In genomic region chr4:126259063-126259462, GRCm38 (mm10) we compare ENCODE assay signal across 8 mouse cellular contexts. TPM values are rescaled to one million over a fixed set of nuclear protein-coding genes. Genes with fewer than 3 reads are reported as not detected.
A peak's percentile ranks its signal among the peaks of the same experiment; 100 is the strongest.
DNase-seq lines count a peak whose midpoint lies in the region; ATAC-seq lines count a peak whose summit lies in the region.

No protein-coding gene starts in this region.

- no peaks in the 10 kb centered on the region for H3K9me3 ChIP-seq in megakaryocyte, embryonic 14.5 days
- no peaks in the 10 kb centered on the region for H3K9me3 ChIP-seq in embryonic facial prominence, embryonic 11.5 days (replicated peaks; ENCODE audit: control insufficient read depth, low read length)
- no peaks in the 10 kb centered on the region for H3K9me3 ChIP-seq in hindbrain, embryonic 12.5 days (replicated peaks)

- 16% methylated on average over 3 of the region's 3 CpGs for WGBS in embryonic facial prominence, embryonic 11.5 days
- 22% methylated on average over 3 of the region's 3 CpGs for WGBS in hindbrain, embryonic 12.5 days

- H3K27me3 ChIP-seq in megakaryocyte, embryonic 14.5 days (replicated peaks) = peaks cover 17% of the 10 kb centered on the region
- H3K27me3 ChIP-seq in embryonic facial prominence, embryonic 11.5 days (ENCODE audit: control insufficient read depth, insufficient read depth, low read length) = no peaks in the 10 kb centered on the region
- H3K27me3 ChIP-seq in hindbrain, embryonic 12.5 days = no peaks in the 10 kb centered on the region

- peak; percentile 36 for DNase-seq in embryonic facial prominence, embryonic 11.5 days (ENCODE audit: low spot score)
- DNase-seq in lung, postnatal 36 days = peak; percentile 51
- DNase-seq in ovary, postnatal 10 days (ENCODE audit: low spot score) = no peak
- no peak for DNase-seq in thymus, adult 18-20 months
- no peak for DNase-seq in kidney, postnatal 14 days

- H3K4me1 ChIP-seq in megakaryocyte, embryonic 14.5 days = peaks cover 77% of the 10 kb centered on the region
- peaks cover 28% of the 10 kb centered on the region for H3K4me1 ChIP-seq in embryonic facial prominence, embryonic 11.5 days (ENCODE audit: control insufficient read depth, insufficient read depth, low read length)
- peaks cover 66% of the 10 kb centered on the region for H3K4me1 ChIP-seq in hindbrain, embryonic 12.5 days

- peak overlapping the region; percentile 91 for H3K27ac ChIP-seq in embryonic facial prominence, embryonic 11.5 days (replicated peaks; ENCODE audit: low read depth, low read length)
- peak overlapping the region; percentile 80 for H3K27ac ChIP-seq in hindbrain, embryonic 12.5 days

- H3K9ac ChIP-seq in embryonic facial prominence, embryonic 11.5 days (replicated peaks; ENCODE audit: low read length) = peak overlapping the region; percentile 4
- no peak overlapping the region; the same call in 1 of the 2 replicates for H3K9ac ChIP-seq in hindbrain, embryonic 12.5 days

- peak overlapping the region; percentile 88 for H3K4me3 ChIP-seq in megakaryocyte, embryonic 14.5 days (replicated peaks)
- no peak overlapping the region for H3K4me3 ChIP-seq in embryonic facial prominence, embryonic 11.5 days (ENCODE audit: low read depth, low read length)
- no peak overlapping the region for H3K4me3 ChIP-seq in hindbrain, embryonic 12.5 days

- no peak for ATAC-seq in megakaryocyte, adult 5-6 weeks (ENCODE audit: poor library complexity, severe bottlenecking)
- ATAC-seq in embryonic facial prominence, embryonic 11.5 days (replicated peaks; ENCODE audit: insufficient number of reproducible peaks, low FRiP score, low TSS enrichment, low read depth) = no peak
- no peak for ATAC-seq in hindbrain, embryonic 12.5 days (ENCODE audit: low FRiP score)

- H3K4me2 ChIP-seq in embryonic facial prominence, embryonic 11.5 days (ENCODE audit: low read depth, low read length) = peak overlapping the region; percentile 34; the same call in 1 of the 2 replicates
- H3K4me2 ChIP-seq in hindbrain, embryonic 12.5 days (replicated peaks) = 0 out of 2 replicates have a peak overlapping the region, but pooled peaks have one; percentile 29

- H3K36me3 ChIP-seq in megakaryocyte, embryonic 14.5 days (replicated peaks; ENCODE audit: low read length) = peaks cover 3% of the 10 kb centered on the region
- no peaks in the 10 kb centered on the region for H3K36me3 ChIP-seq in embryonic facial prominence, embryonic 11.5 days (replicated peaks; ENCODE audit: control insufficient read depth, insufficient read depth, low read depth, low read length)
- H3K36me3 ChIP-seq in hindbrain, embryonic 12.5 days = no peaks in the 10 kb centered on the region

RNA-seq across cellular contexts. Expression of gene Map7d1, which starts 2.9 kb away (rescaled TPM):
- polyA plus RNA-seq in megakaryocyte, embryonic 14.5 days (2012; ENCODE audit: insufficient read depth, low replicate concordance) = 90.9 and 105 TPM in 2 replicates
- 43.9 and 45.9 TPM in 2 replicates for total RNA-seq in megakaryocyte, adult 5-6 weeks (2015)
- 60.7 and 71.3 TPM in 2 replicates for total RNA-seq in megakaryocyte, adult 5-6 weeks (2017)
- 47.0 and 54.1 TPM in 2 replicates for polyA plus RNA-seq in embryonic facial prominence, embryonic 11.5 days (2014; fragmentation: Nextera tagmentation; extraction: Ambion mirVana)
- polyA plus RNA-seq in hindbrain, embryonic 12.5 days (2016; fragmentation: Nextera tagmentation; extraction: Ambion mirVana) = 143 and 150 TPM in 2 replicates

RNA-seq across cellular contexts. Expression of gene Trappc3, which starts 3.1 kb away (rescaled TPM):
- polyA plus RNA-seq in megakaryocyte, embryonic 14.5 days (2012; ENCODE audit: insufficient read depth, low replicate concordance) = 4.8 and 29.6 TPM in 2 replicates
- 30.1 and 40.9 TPM in 2 replicates for total RNA-seq in megakaryocyte, adult 5-6 weeks (2015)
- 56.3 and 58.6 TPM in 2 replicates for total RNA-seq in megakaryocyte, adult 5-6 weeks (2017)
- polyA plus RNA-seq in embryonic facial prominence, embryonic 11.5 days (2014; fragmentation: Nextera tagmentation; extraction: Ambion mirVana) = 33.8 and 36.7 TPM in 2 replicates
- 109 and 113 TPM in 2 replicates for polyA plus RNA-seq in hindbrain, embryonic 12.5 days (2016; fragmentation: Nextera tagmentation; extraction: Ambion mirVana)

RNA-seq across cellular contexts. Expression of gene Col8a2, which starts 27.5 kb away (rescaled TPM):
- polyA plus RNA-seq in megakaryocyte, embryonic 14.5 days (2012; ENCODE audit: insufficient read depth, low replicate concordance) = not detected in 2 replicates
- total RNA-seq in megakaryocyte, adult 5-6 weeks (2015) = not detected in 2 replicates
- total RNA-seq in megakaryocyte, adult 5-6 weeks (2017) = not detected in 2 replicates
- polyA plus RNA-seq in embryonic facial prominence, embryonic 11.5 days (2014; fragmentation: Nextera tagmentation; extraction: Ambion mirVana) = 15.7 and 18.1 TPM in 2 replicates
- polyA plus RNA-seq in hindbrain, embryonic 12.5 days (2016; fragmentation: Nextera tagmentation; extraction: Ambion mirVana) = 50.1 and 56.7 TPM in 2 replicates

RNA-seq across cellular contexts. Expression of gene Thrap3, which starts 56.5 kb away (rescaled TPM):
- 40.8 and 101 TPM in 2 replicates for polyA plus RNA-seq in megakaryocyte, embryonic 14.5 days (2012; ENCODE audit: insufficient read depth, low replicate concordance)
- 115 and 119 TPM in 2 replicates for total RNA-seq in megakaryocyte, adult 5-6 weeks (2015)
- 248 and 291 TPM in 2 replicates for total RNA-seq in megakaryocyte, adult 5-6 weeks (2017)
- 211 and 232 TPM in 2 replicates for polyA plus RNA-seq in embryonic facial prominence, embryonic 11.5 days (2014; fragmentation: Nextera tagmentation; extraction: Ambion mirVana)
- polyA plus RNA-seq in hindbrain, embryonic 12.5 days (2016; fragmentation: Nextera tagmentation; extraction: Ambion mirVana) = 250 and 255 TPM in 2 replicates

Comparison
In these comparisons a context has a peak if more than half of its experiments do, and no peak if none do; other contexts are left out.
1. DNase-seq: peak in embryonic facial prominence, embryonic 11.5 days (single experiment) and lung, postnatal 36 days (single experiment); none in ovary, postnatal 10 days (single experiment), thymus, adult 18-20 months (0 of 2) and kidney, postnatal 14 days (single experiment).
2. RNA of gene Col8a2, which starts 27.5 kb away (polyA plus RNA-seq): 50.1 to 56.7 TPM in hindbrain, embryonic 12.5 days and 15.7 to 18.1 TPM in embryonic facial prominence, embryonic 11.5 days; not detected in megakaryocyte, embryonic 14.5 days; every median in the first group is over 10 times any median in the second.